Mouse (Mus musculus): ENCODE data around the gene A830005F24Rik.

GRCm38 (mm10) chr13:48554552-48554951 is 41.2 kb downstream of the A830005F24Rik start:
- TF ChIP-seq ZC3H11A (IDR thresholded peaks at IDR 0.05; ENCODE audit: borderline replicate concordance, low read depth, low read length) (no peak), MAFK (IDR thresholded peaks at IDR 0.05; ENCODE audit: insufficient read depth, low read depth, low read length) (no peak), HCFC1 (IDR thresholded peaks at IDR 0.05; ENCODE audit: borderline replicate concordance, insufficient read depth, low read length) (no peak), ZNF384 (IDR thresholded peaks at IDR 0.05; ENCODE audit: low read depth, low read length) (no peak)
